Mouse (Mus musculus): ENCODE data around the gene Slain1. TPM values are rescaled to one million over a fixed set of nuclear protein-coding genes. Genes with fewer than 3 reads are reported as not detected.

Slain1 gene
- total RNA-seq, 2 experiments from 2014 or later = 1.9 to 2.5 TPM

DNA sequence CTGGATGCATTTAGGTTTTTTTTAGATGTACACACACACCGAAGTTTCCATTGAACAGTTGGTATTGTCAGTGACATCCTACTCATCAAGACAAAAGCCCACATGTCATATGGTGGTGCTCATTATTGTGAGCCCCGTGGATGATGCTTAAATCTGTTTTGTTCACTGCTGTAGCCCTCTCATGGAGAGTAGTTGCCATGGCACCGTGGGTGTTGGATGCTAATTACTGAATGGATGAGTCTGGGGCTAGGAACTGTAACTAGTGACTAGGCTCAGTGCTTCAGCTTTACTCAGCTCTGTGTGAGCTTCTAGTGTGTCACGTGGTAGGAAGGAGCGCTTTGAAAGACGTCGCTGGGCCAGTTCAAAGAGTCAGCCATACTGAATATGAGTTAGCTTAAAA, 13.0 kb downstream of the Slain1 start:
- no peak for ATAC-seq (replicated peaks; ENCODE audit: low FRiP score, poor library complexity, severe bottlenecking)

DNA sequence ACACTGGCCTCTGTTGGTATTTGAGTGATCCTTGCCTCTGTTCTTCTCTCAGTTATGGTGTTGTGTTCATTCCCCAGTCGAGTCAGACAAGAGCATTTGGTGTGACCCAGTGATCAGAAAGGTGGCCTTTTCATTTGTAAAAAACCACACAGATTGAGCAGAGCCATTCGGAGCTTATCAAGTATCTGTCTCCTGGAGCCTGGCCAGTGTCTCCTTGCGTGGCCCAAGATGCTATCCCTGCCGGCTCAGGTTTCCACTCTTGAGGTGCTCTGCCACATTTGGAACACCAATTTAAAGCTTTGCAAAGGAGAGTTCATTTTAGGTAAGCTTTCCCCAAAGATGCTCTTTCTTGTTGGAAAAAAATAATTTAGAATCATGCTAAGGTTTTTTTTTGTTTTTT, 14.4 kb downstream of the Slain1 start:
- ATAC-seq (replicated peaks; ENCODE audit: low FRiP score, poor library complexity, severe bottlenecking) = no peak

GRCm38 (mm10) chr14:103666347-103666954, 16.4 kb downstream of the Slain1 start:
- ATAC-seq (replicated peaks; ENCODE audit: low FRiP score, poor library complexity, severe bottlenecking) = no peak

DNA sequence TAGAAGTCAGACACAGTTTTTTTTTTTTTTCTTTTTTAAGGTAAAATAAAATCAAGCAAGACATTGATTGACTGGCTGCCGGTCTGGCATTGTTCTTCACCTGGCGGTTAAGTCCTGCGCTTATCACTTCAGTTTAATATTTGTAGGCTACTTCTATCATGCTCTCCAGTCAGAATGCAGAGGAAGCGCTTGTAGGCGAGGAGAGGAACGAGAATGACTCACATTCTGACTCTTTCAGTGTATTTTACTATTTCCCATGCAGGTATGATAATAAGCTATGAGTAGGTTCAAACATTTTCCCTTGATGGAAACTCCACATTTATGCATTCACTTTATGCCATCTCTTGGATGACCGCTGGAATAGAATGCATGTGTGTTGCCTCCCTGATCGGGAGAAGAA, 17.0 kb downstream of the Slain1 start:
- no peak for ATAC-seq (replicated peaks; ENCODE audit: low FRiP score, poor library complexity, severe bottlenecking)

GRCm38 (mm10) chr14:103679395-103680217, 29.6 kb downstream of the Slain1 start:
- no peak for ATAC-seq (replicated peaks; ENCODE audit: low FRiP score, poor library complexity, severe bottlenecking)

- ATAC-seq (replicated peaks; ENCODE audit: low FRiP score, poor library complexity, severe bottlenecking) = no peak
Measured at GRCm38 (mm10) chr14:103680285-103680819, 30.3 kb downstream of the Slain1 start.

DNA sequence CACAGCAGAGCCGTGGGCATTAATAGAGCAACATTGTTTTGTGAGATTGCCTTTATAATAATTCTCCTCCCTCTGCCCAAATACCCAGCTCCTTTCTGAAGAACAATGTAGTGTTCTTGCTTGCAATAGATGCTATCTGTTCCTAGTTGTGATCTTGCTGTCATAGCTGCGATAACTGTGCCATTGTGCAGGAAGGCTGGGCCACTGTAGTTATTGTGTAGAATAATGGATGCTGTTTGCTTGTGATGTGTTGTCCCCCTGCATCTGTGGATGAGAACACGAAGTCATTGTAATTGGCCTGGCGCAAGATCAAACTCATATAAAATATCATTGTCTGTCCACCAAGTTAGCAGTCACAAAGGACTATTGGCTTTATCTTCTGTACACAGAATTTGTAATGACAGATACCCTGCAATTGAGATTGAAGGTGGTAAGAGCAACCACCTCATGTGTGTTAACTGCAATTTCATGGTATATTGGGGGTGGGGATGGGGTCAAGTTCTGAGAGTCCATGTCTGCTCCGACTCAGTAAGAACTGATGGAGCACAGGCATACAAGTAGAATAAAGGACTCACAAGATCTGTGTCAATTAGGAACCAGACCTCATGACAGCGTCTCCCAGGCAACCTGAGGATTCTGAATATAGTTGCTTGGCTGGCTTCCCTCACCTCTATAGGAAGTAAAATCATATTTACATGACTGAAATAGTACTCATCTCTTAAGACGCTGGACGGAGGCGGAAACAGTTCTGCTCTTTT, 32.8 kb downstream of the Slain1 start:
- no peak for ATAC-seq (replicated peaks; ENCODE audit: low FRiP score, poor library complexity, severe bottlenecking)

DNA sequence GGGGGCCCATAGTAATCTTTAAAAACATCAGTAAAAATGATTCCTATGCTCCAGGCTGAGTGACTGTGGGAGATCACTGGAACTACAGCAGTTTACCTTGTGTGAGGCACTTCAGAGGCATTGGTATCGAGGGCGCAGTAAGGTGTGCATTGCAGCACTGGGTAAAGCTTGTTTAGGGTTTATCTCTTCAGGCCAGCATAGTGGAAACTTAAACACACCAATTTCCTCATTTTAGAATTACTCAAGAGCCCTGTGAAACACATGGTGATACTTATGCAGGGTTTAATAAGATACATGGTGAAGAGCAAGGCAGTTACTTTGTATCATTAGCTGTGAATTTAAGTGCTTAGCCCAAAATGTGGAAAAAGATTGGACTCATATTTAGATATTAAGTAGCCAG, 37.0 kb downstream of the Slain1 start:
- no peak for ATAC-seq (replicated peaks; ENCODE audit: low FRiP score, poor library complexity, severe bottlenecking)

DNA sequence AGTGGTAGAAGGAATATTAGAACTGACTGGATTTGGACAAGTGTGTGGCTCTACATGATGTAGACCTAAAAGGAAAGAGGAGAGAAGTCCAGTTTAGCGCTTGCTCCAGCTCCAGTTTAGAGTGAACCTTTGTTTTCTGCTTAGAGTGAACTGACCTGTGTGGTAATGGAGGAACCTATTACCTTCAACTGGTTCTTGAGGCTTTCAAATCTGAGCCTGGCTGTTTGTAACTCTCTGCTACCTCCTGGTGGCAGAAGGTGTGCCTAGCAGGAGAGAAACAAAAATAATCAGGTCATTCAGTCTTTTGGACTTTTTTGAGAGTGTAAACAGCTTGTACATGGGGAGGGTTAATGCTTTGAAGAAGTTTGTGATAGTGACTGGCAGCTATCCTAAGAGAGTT, 44.3 kb downstream of the Slain1 start:
- ATAC-seq (replicated peaks; ENCODE audit: low FRiP score, poor library complexity, severe bottlenecking) = no peak

- no peak for ATAC-seq (replicated peaks; ENCODE audit: low FRiP score, poor library complexity, severe bottlenecking)
Measured at GRCm38 (mm10) chr14:103695620-103696019, 45.6 kb downstream of the Slain1 start.

GRCm38 (mm10) chr14:103697101-103697500, 47.1 kb downstream of the Slain1 start:
- ATAC-seq (replicated peaks; ENCODE audit: low FRiP score, poor library complexity, severe bottlenecking) = no peak

GRCm38 (mm10) chr14:103699308-103699707, 49.3 kb downstream of the Slain1 start:
- ATAC-seq (replicated peaks; ENCODE audit: low FRiP score, poor library complexity, severe bottlenecking) = no peak

GRCm38 (mm10) chr14:103702516-103702915, 52.5 kb downstream of the Slain1 start:
- no peak for ATAC-seq (replicated peaks; ENCODE audit: low FRiP score, poor library complexity, severe bottlenecking)

- no peak for ATAC-seq (replicated peaks; ENCODE audit: low FRiP score, poor library complexity, severe bottlenecking)
Measured at GRCm38 (mm10) chr14:103704771-103705170, 54.7 kb downstream of the Slain1 start.

DNA sequence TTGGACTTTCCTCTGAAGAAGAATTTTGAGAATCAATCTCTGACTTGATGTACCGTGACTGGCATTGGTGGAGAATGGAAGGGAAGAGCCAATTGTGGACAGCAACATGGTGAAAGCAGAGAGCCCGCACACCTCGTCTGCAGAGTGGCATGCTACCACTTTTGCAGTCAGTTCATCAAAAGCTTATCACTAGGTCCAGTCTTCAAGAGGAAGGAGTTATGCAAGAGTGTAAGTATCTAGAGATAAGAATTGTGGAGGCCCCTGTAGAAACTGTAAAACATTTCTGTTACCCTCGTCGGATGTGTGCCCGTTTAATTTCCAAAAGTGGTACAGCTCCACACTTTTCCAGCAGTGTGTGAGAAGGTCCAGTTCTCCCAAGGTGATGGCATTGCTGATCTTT, 56.3 kb downstream of the Slain1 start:
- no peak for ATAC-seq (replicated peaks; ENCODE audit: low FRiP score, poor library complexity, severe bottlenecking)

- ATAC-seq (replicated peaks; ENCODE audit: low FRiP score, poor library complexity, severe bottlenecking) = no peak
Measured at GRCm38 (mm10) chr14:103708601-103709000, 58.6 kb downstream of the Slain1 start.

- ATAC-seq (replicated peaks; ENCODE audit: low FRiP score, poor library complexity, severe bottlenecking) = no peak
Measured at GRCm38 (mm10) chr14:103709261-103709660, 59.2 kb downstream of the Slain1 start.

DNA sequence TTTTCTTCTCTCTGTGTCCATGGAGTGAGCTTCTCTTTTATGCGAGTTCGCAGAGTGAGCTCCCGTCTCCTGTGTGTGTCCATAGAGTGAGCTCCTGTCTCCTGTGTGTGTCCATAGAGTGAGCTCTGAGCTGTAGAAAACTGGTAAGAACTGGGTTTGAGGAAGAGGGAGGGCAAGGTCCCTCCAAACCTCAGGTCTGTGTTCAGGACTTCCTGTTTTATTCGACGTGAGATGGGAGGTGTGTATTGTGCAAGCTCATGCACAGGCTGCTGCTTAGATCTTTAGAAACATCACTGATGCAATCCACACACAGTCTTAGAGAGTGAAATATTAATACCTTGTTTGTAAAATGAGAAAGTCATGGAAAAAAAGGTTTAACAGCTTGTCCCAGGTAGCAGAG, 63.0 kb downstream of the Slain1 start:
- ATAC-seq (replicated peaks; ENCODE audit: low FRiP score, poor library complexity, severe bottlenecking) = no peak

- no peak for ATAC-seq (replicated peaks; ENCODE audit: low FRiP score, poor library complexity, severe bottlenecking)
Measured at GRCm38 (mm10) chr14:103717516-103717915, 67.5 kb downstream of the Slain1 start.

DNA sequence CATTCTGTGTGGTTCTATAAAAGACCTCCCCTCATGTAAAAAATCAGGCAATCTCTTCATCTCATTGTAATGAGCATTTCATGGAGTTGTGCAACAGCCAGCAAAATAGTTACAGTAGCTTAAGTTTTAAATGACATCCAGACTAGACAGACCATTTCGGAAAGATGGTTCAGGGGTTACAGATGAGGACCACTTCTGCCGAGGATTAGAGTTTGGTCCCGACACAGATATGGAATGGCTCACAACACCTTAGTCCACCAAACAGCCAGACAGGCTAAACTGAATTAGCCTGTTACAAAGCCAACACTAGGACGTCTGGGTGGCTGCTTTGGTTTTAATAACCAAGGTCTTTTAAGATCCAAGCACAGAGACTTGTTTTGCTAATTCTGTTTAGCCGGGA, 68.0 kb downstream of the Slain1 start:
- ATAC-seq (replicated peaks; ENCODE audit: low FRiP score, poor library complexity, severe bottlenecking) = no peak

- no peak for ATAC-seq (replicated peaks; ENCODE audit: low FRiP score, poor library complexity, severe bottlenecking)
Measured at GRCm38 (mm10) chr14:103718393-103718792, 68.4 kb downstream of the Slain1 start.
